Mouse (Mus musculus) G1E (cell line): ENCODE measurements at regions not wholly inside any gene's neighbourhood (a gene's known extent, or its start where the extent isn't known, plus 50 kb on each side); places are given as distances from the start of the nearest gene placed in this dataset.

Experiments
- ATAC-seq: 2 replicates; pipeline ENCODE4 v1.8.0; 2016; ENCODE audit warnings: mild to moderate bottlenecking; ENCODE audit not compliant: insufficient number of reproducible peaks, poor library complexity, low FRiP score, severe bottlenecking; ENCODE audit errors: extremely low read depth
- DNase-seq: peaks from one replicate; pipeline ENCODE4 v3.0.0; 2012; ENCODE audit warnings: low spot score
- H3K27me3 ChIP-seq: 2 replicates; pipeline ENCODE4 v1.6.1; 2012; ENCODE audit warnings: mild to moderate bottlenecking, low read length, inconsistent platforms; ENCODE audit not compliant: insufficient read depth
- H3K36me3 ChIP-seq: replicated peaks from 2 replicates; pipeline ENCODE3; 2012; ENCODE audit warnings: mild to moderate bottlenecking, inconsistent platforms
- H3K4me1 ChIP-seq: 2 replicates; pipeline ENCODE4 v1.6.1; 2012; ENCODE audit warnings: low read depth, low read length, inconsistent platforms, mixed read lengths; ENCODE audit not compliant: insufficient read depth
- H3K4me3 ChIP-seq: 2 replicates; pipeline ENCODE4 v1.5.1; 2012; ENCODE audit warnings: low read depth, mild to moderate bottlenecking, inconsistent platforms, low read length, moderate library complexity, mixed read lengths
- H3K9me3 ChIP-seq: replicated peaks from 2 replicates; pipeline ENCODE4 v1.6.1; 2012; ENCODE audit warnings: inconsistent platforms
- CTCF ChIP-seq: IDR thresholded peaks from 2 replicates; pipeline ENCODE4 v1.5.1; 2012; ENCODE audit warnings: low read depth, low read length, inconsistent platforms, mixed read lengths
- GATA1 ChIP-seq: IDR thresholded peaks from 2 replicates; pipeline ENCODE4 v1.6.1; 2012; ENCODE audit warnings: borderline replicate concordance, low read length, inconsistent platforms, mixed read lengths
- GATA2 ChIP-seq: IDR thresholded peaks from 2 replicates; pipeline ENCODE4 v1.6.1; 2012; ENCODE audit warnings: low read depth, low read length, inconsistent platforms, borderline replicate concordance
- POLR2AphosphoS5 ChIP-seq: IDR thresholded peaks from 2 replicates; pipeline ENCODE4 v1.6.1; 2012; ENCODE audit warnings: low read depth, low read length, inconsistent platforms; ENCODE audit not compliant: insufficient replicate concordance
- TAL1 ChIP-seq: conservative IDR thresholded peaks from 2 replicates; pipeline ENCODE4 v1.6.1; 2012; ENCODE audit warnings: low read depth, low read length, inconsistent platforms, mixed read lengths

DNA sequence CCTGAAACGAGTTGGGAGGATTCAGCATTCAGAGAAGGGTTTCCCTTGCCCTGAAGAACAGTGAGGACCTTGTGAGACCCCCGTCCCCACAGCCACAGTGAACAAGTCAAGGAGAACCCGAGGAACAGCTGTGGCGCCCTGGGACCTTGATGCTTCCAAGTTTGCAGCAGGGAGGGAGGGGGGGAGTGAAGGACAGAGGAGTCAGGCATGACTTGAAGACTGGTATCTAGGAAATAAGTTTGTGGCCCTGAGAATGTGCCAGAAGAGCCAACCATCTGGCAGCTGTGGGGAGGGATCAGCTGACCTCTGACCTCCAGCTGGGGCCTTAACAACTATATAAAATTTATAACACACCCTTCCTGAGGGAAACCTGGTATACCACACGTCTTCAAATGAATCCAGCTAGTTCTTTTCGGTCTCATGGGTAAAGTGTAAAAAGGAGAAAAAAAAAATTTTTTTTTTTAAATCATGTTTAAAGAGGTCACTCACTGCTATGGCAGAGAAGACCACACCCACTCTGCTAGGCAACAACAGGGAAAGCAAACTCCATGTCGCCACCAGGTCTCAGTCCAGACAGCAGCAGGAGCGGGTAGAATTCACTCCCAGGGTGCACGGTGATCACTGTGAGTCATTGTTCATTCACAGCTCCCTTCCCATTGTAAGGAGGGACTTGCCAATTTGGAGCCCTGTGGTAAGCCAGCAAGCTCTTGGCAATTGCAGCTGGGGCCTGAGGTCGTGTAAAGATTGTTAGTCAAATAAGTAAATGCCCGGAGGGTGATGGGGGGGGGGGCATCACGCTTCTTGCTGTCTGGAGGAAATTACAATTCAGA lies 58.3 kb upstream of the Ralgps2 start:
- TF ChIP-seq GATA2: no peak
- no peak for TF ChIP-seq GATA1
- TF ChIP-seq POLR2AphosphoS5: no peak
- no peak for TF ChIP-seq TAL1
- TF ChIP-seq CTCF: no peak
- ATAC-seq (no peak), DNase-seq (no peak)
- Histone ChIP-seq H3K4me1 (peaks cover 45% of the 10 kb centered on the region), H3K4me3 (no peak overlapping the region), H3K36me3 (no peaks in the 10 kb centered on the region), H3K27me3 (peaks cover 19% of the 10 kb centered on the region), H3K9me3 (no peaks in the 10 kb centered on the region)

DNA sequence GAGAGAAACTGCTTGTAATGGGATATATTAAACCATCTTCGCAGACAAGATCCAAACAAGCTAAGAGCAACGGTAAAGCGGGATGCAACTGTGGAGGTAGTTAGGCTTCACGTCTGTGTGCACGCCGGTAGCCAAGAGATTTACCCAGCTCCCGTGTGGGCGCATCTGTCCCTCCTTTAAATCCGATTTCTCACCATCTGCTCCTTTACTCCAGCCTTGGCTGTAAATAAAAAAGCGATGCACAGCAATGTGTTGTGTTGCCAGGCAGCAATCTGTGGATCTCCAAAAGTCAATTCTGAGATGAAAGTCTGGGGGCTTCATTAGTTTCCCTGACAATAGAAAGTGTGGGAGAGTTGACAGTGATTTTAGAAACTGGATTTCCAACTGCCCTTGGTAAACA lies 57.6 kb upstream of the Ralgps2 start:
- TF ChIP-seq GATA2 (no peak), CTCF (no peak), GATA1 (no peak), TAL1 (no peak), POLR2AphosphoS5 (no peak)
- Histone ChIP-seq H3K4me1 (peaks cover 51% of the 10 kb centered on the region), H3K27me3 (peaks cover 19% of the 10 kb centered on the region), H3K4me3 (no peak overlapping the region), H3K9me3 (no peaks in the 10 kb centered on the region), H3K36me3 (no peaks in the 10 kb centered on the region)
- no peak for DNase-seq
- no peak for ATAC-seq

DNA sequence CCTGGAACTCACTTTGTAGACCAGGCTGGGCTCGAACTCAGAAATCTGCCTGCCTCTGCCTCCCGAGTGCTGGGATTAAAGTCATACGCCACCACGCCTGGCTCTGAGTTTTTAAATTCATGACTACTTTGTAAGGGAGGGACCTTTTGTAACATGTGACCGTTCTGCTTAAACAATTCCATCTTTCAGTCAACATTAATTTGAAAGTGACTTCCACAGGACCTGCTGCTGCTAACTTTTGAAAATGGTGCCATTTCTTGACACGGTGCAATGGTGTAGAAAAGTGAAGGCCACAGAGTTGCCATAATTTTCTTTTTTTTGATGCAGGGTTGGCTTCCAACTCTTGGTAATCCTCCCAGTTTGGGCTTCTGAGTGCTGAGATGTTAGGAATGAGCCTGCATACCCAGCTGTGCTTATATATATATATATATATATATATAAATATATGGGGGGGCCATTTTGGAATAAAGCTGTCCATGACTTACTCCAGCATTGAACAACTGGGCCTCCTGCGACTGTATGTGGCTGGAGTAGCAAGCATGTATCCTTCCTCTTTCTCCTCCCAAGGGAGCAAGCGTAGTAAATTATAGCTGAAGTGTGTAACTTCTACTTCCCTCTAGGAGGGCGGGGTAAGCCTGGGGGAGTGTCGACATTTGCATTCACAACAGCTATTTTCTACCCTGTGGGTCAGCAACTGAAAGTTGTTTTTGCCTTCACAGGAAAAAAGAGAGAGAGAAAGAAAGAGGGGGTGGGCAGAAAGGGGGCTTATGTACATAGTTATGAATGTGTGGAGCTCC lies 56.9 kb upstream of the Ralgps2 start:
- TF ChIP-seq POLR2AphosphoS5: no peak
- no peak for TF ChIP-seq TAL1
- TF ChIP-seq GATA2: no peak
- no peak for TF ChIP-seq GATA1
- no peak for TF ChIP-seq CTCF
- H3K4me1 ChIP-seq: peaks cover 55% of the 10 kb centered on the region
- no peak overlapping the region for H3K4me3 ChIP-seq
- no peak for DNase-seq
- no peak for ATAC-seq
- H3K9me3 ChIP-seq: no peaks in the 10 kb centered on the region
- peaks cover 18% of the 10 kb centered on the region for H3K27me3 ChIP-seq
- H3K36me3 ChIP-seq: no peaks in the 10 kb centered on the region

DNA sequence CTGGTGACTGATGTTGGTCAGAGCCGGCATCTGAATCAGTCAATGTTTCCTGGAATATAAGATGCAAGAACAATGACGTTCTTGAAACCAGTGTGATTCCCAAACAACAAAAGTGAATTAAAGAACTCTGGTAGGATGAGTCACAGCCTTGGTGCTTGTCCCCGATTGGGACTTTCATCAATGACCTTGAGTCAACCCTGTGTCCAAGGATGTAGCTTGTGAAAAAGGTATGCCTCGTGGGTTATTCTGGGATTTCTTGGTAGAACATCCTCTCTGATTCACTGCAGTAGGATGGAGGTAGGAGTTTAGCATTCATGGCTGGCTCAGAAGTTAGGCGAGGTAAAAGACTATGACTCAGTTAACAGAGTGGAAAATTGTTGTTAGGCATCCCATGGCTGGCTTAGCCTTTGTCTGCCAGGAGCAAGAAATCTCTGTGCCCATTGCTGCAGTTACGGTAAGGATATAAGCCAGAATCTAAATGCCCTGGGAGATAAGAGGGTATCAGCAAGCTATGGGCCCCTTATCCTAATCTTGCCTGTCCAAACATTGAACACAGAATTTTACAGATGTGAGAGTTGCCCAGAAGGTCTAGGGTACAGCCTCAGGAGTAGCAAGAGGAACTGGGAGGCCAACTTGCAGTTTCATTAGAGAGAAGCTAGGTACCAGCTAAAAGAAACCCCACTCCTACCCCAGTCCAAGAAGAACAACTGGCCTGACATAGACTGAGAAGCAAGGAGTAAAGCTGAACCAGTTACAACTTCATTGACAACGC lies 55.9 kb upstream of the Ralgps2 start:
- peaks cover 14% of the 10 kb centered on the region for H3K27me3 ChIP-seq
- peaks cover 65% of the 10 kb centered on the region for H3K4me1 ChIP-seq
- ATAC-seq (peak; percentile 56), DNase-seq (no peak)
- H3K36me3 ChIP-seq: no peaks in the 10 kb centered on the region
- no peaks in the 10 kb centered on the region for H3K9me3 ChIP-seq
- no peak overlapping the region for H3K4me3 ChIP-seq
- TF ChIP-seq CTCF (no peak), TAL1 (no peak), GATA2 (no peak), POLR2AphosphoS5 (no peak), GATA1 (no peak)

DNA sequence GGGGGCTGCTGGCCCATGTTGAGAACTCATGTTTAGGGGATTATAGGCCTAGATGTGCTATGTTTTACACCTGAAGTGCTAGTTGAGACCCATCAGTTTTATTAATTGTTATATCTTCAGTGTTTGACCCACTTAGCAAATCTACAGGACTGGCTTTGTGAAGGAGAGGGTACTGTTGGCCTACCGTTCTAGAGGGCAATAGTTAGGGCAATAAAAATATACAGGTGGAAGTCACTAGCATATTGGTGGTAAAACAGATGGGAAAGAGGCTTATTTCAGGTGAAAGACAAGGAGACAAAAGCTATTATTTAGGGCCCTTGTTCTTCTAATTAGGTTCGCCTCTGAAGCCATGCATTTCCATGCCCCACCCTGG lies 55.2 kb upstream of the Ralgps2 start:
- TF ChIP-seq POLR2AphosphoS5 (no peak), TAL1 (no peak), CTCF (no peak), GATA1 (no peak), GATA2 (no peak)
- Histone ChIP-seq H3K9me3 (no peaks in the 10 kb centered on the region), H3K27me3 (peaks cover 11% of the 10 kb centered on the region; the same call in 1 of the 2 replicates), H3K36me3 (no peaks in the 10 kb centered on the region), H3K4me3 (no peak overlapping the region), H3K4me1 (peaks cover 69% of the 10 kb centered on the region)
- no peak for DNase-seq
- ATAC-seq: no peak
